Mouse (Mus musculus): Measurements from ENCODE around the gene 4930578G10Rik.

The 4930578G10Rik gene

DNA sequence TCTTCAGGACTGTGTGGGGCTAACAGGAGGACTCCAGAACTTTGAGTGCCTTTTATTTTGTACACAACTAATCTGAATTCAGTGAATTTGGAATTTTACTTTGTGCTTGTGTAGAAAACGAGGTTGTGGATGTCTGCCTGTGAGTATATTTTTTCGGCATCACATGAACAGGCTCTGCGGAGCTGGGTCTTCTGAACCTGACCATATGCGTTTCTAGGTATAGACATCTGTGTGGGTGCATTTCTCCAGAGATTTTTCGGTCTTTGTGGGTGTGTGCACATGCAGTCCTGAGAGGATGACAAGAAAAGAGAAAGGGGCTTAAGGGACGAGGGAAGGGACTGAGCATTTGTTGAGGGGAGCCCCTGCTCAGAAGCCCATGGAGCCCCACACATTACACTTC, 151.6 kb downstream of the 4930578G10Rik start:
- TF ChIP-seq GATA4 (IDR thresholded peaks at IDR 0.05; ENCODE audit: insufficient replicate concordance, low read length): no peak

DNA sequence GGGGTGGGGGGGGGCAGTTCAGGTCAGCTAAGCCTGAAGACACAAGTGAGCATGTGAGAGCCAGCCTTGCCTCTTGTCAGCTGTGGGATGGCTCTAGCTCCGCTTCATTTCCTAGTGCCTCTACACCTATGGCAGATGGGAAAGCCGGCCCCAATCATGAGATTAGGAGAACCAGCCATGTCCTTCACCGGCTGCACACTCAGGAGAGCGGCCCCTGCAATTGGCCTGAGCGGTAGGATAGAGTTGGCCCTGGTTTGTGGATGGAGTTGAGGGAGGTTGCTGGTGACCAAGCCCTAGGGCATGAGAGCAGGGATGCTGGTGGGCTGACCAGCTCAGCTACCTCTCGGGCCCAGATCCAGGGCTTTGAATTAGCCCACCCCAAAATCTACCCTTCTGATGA, 153.5 kb downstream of the 4930578G10Rik start:
- TF ChIP-seq GATA4 (IDR thresholded peaks at IDR 0.05; ENCODE audit: insufficient replicate concordance, low read length): no peak

DNA sequence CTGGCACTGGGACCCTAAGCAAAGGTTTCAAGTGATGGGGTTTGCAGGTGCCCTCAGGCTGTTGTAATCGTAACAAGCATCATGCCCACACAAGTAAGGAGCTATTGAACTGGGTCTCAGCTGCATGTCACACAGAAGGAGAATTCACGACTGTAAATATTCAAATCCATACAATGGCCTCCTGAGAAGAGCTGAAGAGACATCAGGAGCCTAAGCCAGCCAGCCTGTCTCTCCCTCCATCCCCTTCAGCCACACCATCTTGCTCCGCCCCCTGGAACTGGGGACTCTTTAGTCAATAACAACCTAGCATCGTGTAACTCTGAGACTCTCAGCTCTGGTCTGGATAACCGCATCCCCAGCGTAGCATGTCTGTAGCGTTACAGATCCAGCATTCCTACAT, 155.8 kb downstream of the 4930578G10Rik start:
- TF ChIP-seq GATA4 (IDR thresholded peaks at IDR 0.05; ENCODE audit: insufficient replicate concordance, low read length): no peak

DNA sequence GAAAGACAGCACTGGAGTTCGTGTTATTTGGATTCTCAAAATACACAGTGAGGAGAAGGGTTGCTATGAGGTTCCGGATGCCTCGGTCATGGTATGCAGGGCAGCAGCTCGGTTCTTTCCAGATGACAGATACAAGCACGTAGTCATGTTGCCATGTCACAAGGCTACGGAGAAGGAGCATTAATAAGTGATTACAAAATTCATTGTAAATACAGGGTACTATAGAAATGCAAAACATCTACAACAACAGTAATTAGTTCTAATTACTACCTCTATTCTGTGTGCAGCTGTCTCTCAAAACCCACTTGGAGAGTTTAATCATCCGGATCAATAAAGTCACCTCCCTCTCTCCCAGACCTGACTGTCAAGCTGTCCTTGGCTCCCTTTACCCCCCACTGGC, 159.8 kb downstream of the 4930578G10Rik start:
- no peak for TF ChIP-seq GATA4 (IDR thresholded peaks at IDR 0.05; ENCODE audit: insufficient replicate concordance, low read length)
